Mouse (Mus musculus) thymus, postnatal 10 days (tissue): ENCODE results near the gene Smarcd3.

Experiments used
- DNase-seq, 2 experiments: peaks; one replicate each; pipeline ENCODE4 v3.0.0; 2021; ENCODE audit warnings: low spot score in 2 of 2

The Smarcd3 gene

DNA sequence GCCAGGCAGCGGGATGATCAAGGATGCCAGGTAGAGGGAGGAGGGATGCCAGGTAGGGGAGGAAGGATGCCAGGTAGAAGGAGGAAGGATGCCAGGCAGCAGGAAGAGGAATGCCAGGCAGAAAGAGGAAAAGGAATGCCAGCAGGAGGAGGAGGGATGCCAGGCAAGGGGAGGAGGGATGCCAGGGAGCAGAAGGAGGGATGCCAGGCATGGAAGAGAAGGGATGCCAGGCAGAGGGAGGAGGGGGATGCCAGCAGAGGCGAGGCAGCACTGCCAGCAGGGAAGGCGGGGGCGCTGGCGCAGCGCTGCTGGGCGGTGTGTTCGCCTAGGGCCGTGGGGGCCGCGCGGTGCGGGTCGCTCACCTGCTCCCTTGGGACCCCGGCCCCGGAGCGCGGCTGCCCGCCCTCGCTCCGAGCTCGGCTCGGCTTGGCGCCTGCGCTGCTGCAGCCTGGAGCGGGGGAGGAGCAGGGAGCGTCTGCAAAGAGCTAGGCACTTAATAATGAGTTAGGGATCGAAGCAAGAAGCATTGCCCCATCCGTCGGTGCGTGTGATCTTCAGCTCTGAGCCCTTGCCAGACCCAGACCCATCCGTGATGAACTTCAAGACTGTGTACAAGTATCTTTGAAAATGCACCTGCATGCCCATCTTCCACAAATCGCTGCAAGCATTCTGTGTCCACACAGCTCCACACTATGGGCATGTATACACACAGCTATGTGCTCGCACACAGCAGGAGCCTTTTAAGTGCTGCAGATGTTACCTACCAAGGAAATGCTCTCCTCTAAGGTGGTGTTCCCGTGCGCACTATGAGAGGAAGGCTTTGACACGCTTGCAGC lies at the start of gene Smarcd3:
Smarcd3 (minus strand) TSS at position 426 of the 836 bp plus-strand sequence.
- DNase-seq = no peak

DNA sequence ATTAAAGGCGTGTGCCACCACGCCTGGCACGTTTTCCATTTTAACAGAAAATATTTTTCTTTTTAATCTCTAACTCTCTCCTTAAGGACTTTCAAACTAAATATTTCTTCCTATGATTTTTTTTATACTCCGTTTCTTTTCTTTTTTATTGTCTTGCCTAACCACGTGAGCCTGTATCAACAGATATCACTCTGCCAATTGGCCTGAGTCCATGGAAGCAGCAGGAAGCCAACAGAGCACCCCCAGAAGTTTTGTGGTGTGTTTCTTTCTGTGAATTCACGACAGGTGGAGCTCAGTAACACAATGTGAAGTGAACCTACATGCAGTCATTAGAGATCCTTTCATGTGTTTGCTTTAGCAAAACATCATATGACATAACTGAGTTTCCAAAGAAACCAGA lies 37.2 kb upstream of the Smarcd3 start:
- no peak for DNase-seq

DNA sequence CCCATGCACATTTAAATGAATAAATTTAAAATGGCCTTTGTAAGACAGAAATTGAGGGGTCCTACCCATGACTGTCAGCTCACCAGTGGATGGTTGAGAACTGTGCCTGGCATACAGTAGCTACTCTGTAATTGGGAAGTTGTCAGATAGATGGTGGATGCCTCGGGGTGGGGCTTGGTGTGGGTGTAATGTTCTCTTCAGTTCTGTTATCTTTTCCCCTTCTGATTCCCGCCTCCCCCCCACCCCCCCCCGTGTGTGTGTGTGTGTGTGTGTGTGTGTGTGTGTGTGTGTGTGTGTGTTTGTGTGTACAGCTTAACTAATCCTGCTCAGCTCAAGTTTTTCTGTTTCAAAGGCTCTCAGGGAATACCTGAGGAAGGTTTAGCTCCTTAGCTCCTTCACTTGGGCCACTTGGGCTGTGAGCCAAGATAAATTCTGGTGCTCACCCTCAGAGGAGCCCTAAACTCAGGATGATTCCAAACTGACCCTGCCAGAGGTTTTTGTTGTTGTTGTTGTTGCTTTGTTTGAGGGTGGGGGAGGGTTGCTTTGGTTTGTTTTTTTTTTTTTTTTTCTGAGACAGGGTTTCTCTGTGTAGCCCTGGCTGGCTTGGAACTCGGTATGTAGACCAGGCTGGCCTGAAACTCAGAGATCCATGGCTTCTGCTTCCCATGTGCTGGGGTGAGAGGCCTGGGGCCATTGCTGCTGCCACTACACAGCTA lies 35.7 kb upstream of the Smarcd3 start:
- DNase-seq = no peak

DNA sequence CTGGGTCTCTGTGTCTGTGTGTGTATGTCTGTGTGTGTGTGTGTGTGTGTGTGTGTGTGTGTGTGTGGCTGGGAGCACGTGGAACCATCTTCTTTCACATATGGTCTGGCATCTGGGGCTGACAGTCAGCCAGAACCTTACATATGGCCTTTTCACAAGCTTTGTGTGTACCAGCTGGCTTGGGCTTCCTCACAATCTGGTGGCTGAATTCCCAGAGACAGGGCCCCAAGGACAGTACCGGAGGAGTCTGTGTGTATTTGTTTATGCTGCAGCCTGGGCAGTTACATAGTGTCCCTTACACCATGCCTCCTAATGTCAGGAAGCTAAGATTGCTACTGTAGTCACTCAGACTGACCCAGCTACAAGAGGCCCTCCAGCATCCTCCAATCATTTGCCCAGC lies 32.9 kb upstream of the Smarcd3 start:
- no peak for DNase-seq

GRCm38 (mm10) chr5:24654491-24654890 lies 30.3 kb upstream of the Smarcd3 start:
- no peak for DNase-seq

DNA sequence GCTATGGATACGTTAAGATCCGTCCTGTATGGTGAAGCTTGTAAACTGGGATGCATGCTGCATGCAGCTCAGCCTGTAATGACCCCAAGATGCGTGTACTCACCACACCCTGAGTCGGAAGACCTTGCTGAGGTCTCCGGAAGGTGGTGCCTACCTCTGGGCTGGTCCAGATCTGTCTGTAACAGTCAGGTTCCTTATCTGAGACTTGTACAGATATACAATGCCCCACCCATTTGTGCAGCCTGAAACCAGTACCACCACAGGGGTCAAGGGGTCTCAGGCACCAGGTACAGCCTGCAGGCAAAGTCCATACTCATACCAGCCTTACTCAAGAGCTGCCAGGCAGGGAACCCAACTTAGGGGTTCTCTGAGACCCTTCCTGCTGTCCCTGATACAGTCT lies 28.6 kb upstream of the Smarcd3 start:
- no peak for DNase-seq

GRCm38 (mm10) chr5:24651768-24652752 lies 27.8 kb upstream of the Smarcd3 start:
- DNase-seq = peak; percentile 26 to 75

DNA sequence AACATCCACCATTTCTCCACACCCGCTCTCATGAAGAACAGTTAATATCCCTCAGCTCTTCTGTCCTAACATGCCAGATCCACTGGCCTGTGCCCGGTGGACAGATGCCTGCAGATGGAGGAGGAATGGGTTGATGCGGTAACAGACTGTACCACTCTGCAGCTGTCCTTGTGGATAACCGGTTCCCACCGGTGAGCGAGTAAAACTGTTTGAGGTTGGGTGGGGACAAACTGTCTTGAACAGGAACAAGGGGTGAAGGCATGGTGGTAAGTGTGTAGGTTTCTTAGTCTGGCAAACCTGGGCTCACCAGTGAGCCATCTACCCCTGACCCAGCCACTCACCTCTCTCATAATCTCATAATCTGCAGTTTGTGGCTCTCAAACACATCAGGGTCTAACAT lies 27.1 kb upstream of the Smarcd3 start:
- DNase-seq = no peak

DNA sequence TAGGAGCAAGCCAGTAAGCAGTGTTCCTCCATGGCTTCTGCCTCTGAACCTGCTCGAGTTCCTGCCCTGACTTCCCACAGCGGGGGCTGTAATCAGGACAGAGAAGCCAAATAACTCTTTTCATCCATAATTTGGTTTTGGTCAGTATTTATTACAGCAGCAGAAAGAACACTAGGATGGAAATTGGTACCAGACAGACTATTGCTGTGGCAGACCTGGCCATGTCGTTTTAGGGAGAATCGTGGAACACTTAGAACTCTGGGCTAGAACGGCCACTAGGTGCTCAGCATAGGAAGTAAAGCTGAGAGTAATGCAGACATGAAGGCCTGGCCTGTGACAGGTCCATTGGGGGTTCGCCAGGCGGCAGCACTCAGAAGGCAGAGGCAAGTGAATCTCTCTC lies 25.5 kb upstream of the Smarcd3 start:
- no peak for DNase-seq

DNA sequence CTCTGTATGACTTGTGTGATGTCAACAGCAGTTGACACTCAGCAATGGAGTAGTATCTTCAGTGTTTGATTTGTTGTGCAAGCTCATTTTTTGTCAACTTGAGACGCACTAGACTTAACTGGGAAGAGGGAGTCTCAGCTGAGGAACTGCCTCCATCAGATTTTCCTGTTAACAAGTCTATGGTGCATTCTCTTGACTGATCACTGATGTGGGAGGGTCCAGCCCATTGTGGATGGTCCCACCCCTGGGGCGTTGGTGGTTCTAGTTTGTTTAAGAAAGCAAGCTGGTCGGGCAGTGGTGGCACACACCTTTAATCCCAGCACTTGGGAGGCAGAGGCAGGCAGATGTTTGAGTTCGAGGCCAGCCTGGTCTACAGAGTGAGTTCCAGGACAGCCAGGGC lies 25.0 kb upstream of the Smarcd3 start:
- DNase-seq = no peak

DNA sequence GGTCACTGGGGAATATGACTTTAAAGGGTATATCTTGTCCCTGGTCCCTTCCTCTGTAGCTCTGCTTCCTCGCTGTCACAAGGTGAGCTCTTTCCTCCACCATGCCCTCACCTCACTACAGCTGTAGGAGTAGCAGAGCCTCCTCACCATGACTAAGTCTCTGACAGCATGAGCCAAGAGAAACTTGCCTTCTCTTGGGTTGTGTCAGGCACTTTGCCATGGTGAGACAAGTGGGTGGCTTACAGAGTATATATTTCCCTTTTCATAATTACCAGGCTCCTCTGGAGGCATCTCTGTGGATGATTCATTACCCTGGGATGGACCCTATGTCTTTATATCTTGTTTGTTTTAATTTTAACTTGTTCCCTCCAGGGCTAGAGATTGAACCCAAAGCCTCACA lies 21.2 kb upstream of the Smarcd3 start:
- DNase-seq = no peak

GRCm38 (mm10) chr5:24639081-24639480 lies 14.9 kb upstream of the Smarcd3 start:
- no peak for DNase-seq

DNA sequence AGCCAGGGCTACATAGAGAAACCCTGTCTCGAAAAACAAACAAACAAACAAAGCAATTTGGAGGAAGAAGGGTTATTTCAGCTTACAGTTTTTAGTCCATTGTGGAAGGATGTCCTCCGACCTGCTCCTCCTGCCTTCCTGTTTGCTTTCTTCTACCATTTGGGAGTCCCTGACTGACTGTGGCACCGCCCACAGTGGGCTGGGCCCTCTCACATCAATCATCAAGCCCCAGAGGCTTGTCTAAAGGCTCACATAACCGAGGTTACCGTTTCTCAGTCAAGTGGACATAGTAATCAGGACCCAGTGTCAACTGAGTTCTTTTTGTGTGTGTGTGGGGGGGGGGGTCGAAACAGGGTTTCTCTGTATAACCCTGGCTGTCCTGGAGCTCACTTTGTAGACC lies 13.9 kb upstream of the Smarcd3 start:
- no peak for DNase-seq

DNA sequence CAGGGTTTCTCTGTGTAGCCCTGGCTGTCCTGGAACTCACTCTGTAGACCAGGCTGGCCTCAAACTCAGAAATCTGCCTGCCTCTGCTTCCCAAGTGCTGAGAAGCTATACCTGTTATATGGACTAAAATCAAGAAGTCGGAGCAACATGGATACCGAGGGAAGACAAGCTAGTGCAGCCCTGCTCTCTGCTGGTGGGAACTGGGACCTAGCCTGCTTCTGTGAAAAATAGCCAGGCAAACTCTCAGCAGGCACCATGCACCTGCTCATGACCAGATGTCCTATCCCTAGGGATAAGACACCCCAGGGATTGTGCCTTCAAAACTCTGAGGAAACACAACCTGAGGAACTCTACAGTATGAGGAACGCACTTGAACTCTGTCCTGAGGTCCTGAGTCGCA lies 12.8 kb upstream of the Smarcd3 start:
- no peak for DNase-seq

DNA sequence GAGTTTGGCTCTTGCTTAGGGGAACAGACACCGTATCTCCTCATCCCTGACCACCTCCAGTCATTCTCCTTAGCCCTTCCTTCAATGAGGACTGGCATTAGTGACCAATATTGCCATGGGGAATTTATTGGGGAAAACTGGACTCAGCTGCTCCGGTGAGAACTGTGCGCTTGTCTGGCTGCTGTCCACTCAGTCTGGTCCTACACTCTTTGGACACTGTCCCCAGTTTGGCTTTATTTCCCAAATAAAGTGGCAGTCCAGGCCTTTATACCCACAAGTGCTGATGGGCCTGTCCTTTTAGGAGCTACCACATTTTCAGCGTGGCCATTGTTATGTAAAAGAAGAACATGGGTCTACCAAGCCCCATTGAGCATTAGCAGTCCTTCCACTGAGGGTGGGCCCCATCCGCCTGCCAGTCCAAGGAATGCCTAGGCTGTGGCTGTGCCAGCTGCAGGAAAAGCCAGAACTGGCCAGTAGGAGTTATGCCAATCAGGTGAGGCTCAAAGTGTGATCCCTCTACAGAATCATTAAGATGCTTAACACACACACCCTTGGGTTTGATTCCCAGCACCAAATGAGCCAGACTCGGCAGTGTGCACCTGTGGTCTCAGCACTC lies 11.4 kb upstream of the Smarcd3 start:
- DNase-seq = no peak

GRCm38 (mm10) chr5:24635093-24635492 lies 10.9 kb upstream of the Smarcd3 start:
- DNase-seq = no peak

DNA sequence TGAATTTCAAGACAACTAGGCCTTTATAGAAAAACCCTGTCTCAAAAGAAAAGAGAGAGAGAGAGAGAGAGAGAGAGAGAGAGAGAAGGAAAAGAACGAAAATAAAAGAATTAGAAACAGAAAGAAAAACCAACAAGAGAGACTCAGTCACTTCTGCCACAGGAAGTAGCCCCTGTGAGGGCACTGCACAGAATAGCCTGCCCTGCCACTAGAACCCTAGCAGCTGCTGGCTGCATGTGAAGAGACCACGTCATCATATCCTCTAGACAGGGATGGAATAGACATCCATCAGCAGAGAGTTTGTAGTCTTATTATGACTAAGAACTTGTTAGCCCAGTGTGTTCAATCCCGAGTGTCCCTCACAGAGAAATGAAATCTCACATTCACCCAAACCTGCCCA lies 5.5 kb upstream of the Smarcd3 start:
- no peak for DNase-seq

DNA sequence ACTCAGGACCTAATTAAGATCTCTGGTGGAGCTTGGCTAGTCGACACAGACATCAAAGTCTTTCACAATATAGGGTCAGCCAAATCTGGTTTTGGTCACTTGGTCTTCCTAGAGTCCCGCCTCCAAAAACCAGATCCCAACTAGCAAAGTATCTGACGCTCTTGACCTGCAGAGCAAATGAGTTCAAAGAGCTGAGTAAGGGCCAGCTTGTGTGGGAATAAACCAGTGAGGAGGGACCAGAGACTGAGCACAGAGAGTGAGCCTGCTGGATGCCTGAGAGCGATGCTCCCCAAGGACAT lies 560 bp upstream of the Smarcd3 start:
- DNase-seq = no peak

GRCm38 (mm10) chr5:24623041-24623985 lies 898 bp downstream of the Smarcd3 start:
- DNase-seq = no peak

DNA sequence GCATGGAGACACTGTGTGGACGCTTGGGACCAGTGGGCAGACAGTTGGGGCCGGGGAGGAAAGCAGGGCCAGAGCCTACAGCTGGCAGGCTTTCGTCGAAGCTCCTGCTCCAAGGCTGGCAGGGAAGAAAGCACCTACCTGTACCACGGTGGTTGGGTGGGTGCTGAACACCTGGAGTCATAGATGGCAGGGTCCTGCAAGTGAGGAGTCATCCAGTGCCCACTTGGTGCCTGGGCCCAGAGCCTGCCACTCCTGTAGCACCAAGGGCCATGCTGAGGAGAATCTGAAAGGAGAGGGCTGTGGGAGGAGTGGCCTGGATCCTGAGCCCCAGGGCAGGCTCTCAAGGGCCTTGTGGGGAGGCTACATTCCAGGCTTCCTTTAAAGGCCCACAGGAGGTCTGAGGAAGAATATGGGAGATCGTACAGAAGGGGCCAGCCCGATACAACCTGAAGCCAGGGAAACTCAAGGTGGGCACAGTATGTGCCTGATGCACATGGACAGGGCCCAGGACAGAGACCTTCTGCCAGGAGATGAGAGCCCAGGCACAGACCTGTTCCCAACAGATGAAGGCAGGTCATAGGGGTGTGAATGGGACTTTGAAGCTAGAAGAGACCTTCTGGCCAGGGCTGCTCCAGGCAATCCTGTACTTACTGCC lies 1.7 kb downstream of the Smarcd3 start:
- no peak for DNase-seq
